In the genomic region with DNA sequence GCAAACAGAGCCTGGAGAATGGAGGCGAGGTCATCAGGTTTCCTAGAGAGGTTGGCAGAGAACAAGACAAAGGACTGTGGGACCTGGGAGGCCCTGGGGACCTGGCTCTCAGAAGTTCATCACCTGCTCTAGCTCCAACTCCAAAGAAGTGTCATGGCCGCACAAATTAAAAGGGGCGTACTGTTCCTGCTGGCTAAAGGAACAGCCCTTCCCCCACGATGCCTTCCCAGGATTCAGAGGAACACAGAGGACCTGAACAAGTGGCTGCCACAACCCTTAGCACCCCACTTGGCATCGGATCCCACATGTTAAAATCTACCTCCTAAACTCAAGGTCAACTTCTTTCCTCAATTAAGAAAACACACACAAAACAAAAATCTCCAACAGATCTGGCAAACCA, we compare ENCODE assay signal across 9 mouse cellular contexts. TPM values are rescaled to one million over a fixed set of nuclear protein-coding genes. Genes with fewer than 3 reads are reported as not detected.
DNase-seq lines count a peak whose midpoint lies in the region; ATAC-seq and TF ChIP-seq lines count a peak whose summit lies in the region.
"Had no signal": no experiment of that assay in that cellular context is flagged by ENCODE, and none has a peak within 500 bp of the region (broad histone marks: within the 10 kb centered on the region; RNA-seq: fewer than 3 reads in every experiment).

No protein-coding gene starts in this region.

- 76% methylated on average over 5 of the region's 5 CpGs for WGBS in embryonic facial prominence, embryonic 15.5 days
- 59% methylated on average over 5 of the region's 5 CpGs for WGBS in intestine, postnatal 0 days
- WGBS in olfactory bulb, adult 2 months = 78% methylated on average over 5 of the region's 5 CpGs

- H3K9me3 ChIP-seq in embryonic facial prominence, embryonic 15.5 days (replicated peaks) = no peaks in the 10 kb centered on the region
- H3K9me3 ChIP-seq in intestine, postnatal 0 days (ENCODE audit: control insufficient read depth) = no peaks in the 10 kb centered on the region

- 0 out of 2 replicates have a peak, but pooled peaks have one; percentile 13 for TF ChIP-seq POLR2A in olfactory bulb, adult 2 months (IDR thresholded peaks at IDR 0.05; ENCODE audit: insufficient read depth, low read depth, low read length)

- H3K27ac ChIP-seq in left cerebral cortex, adult 2 months = no peak overlapping the region
- peak overlapping the region; percentile 85 for H3K27ac ChIP-seq in embryonic facial prominence, embryonic 15.5 days (replicated peaks)
- peak overlapping the region; percentile 83 for H3K27ac ChIP-seq in intestine, postnatal 0 days (ENCODE audit: low read depth, low read length)
- H3K27ac ChIP-seq in olfactory bulb, adult 2 months (ENCODE audit: insufficient read depth, low read depth, low read length) = no peak overlapping the region

- peak overlapping the region; percentile 77 for H3K4me3 ChIP-seq in left cerebral cortex, adult 2 months
- peak overlapping the region; percentile 64 for H3K4me3 ChIP-seq in embryonic facial prominence, embryonic 15.5 days (replicated peaks)
- peak overlapping the region; percentile 49; the same call in 1 of the 2 replicates for H3K4me3 ChIP-seq in intestine, postnatal 0 days (ENCODE audit: low read depth, low read length)
- peak overlapping the region; percentile 53; the same call in 1 of the 2 replicates for H3K4me3 ChIP-seq in olfactory bulb, adult 2 months (ENCODE audit: insufficient read depth, low read depth, low read length)

- no peak for DNase-seq in left cerebral cortex, adult 2 months (ENCODE audit: extremely low spot score in 1 of 2, low spot score in 2 of 2)
- DNase-seq in left cerebral cortex, adult 11 months (ENCODE audit: low spot score) = no peak
- no peak for DNase-seq in gastrocnemius, postnatal 4 days (ENCODE audit: low spot score in 2 of 2)
- DNase-seq in right cerebral cortex, postnatal 25 days = no peak
- no peak for DNase-seq in adipocyte (ENCODE audit: low spot score)

- no peak overlapping the region; the same call in 1 of the 2 replicates for H3K9ac ChIP-seq in embryonic facial prominence, embryonic 15.5 days
- no peak overlapping the region for H3K9ac ChIP-seq in intestine, postnatal 0 days (ENCODE audit: low read depth, low read length)

- peak overlapping the region; percentile 91 for H3K4me2 ChIP-seq in embryonic facial prominence, embryonic 15.5 days (replicated peaks)
- peak overlapping the region; percentile 78 for H3K4me2 ChIP-seq in intestine, postnatal 0 days (replicated peaks; ENCODE audit: low read depth)

- H3K36me3 ChIP-seq in embryonic facial prominence, embryonic 15.5 days = no peaks in the 10 kb centered on the region
- no peaks in the 10 kb centered on the region; the same call in 1 of the 2 replicates for H3K36me3 ChIP-seq in intestine, postnatal 0 days (ENCODE audit: control insufficient read depth, insufficient read depth)

- intact Hi-C loops in left cerebral cortex, adult 2 months (cut with DNase I) = no loop called here

- H3K27me3 ChIP-seq in embryonic facial prominence, embryonic 15.5 days = no peaks in the 10 kb centered on the region
- no peaks in the 10 kb centered on the region for H3K27me3 ChIP-seq in intestine, postnatal 0 days (replicated peaks; ENCODE audit: control insufficient read depth, insufficient read depth, low read length)

- TF ChIP-seq CTCF in left cerebral cortex, adult 2 months (IDR thresholded peaks at IDR 0.05) = no peak
- TF ChIP-seq CTCF in intestine, postnatal 0 days (IDR thresholded peaks at IDR 0.05; ENCODE audit: low read depth) = no peak
- TF ChIP-seq CTCF in olfactory bulb, adult 2 months (IDR thresholded peaks at IDR 0.05; ENCODE audit: insufficient read depth, low read depth, low read length) = no peak

- ATAC-seq in embryonic facial prominence, embryonic 15.5 days (ENCODE audit: insufficient number of reproducible peaks, low FRiP score, low TSS enrichment, low read depth) = no peak
- peak; percentile 36 for ATAC-seq in intestine, postnatal 0 days
- ATAC-seq: inflammation-experienced regulatory T-cells, adult 6 months had no signal

- H3K4me1 ChIP-seq in embryonic facial prominence, embryonic 15.5 days = peaks cover 58% of the 10 kb centered on the region
- H3K4me1 ChIP-seq in intestine, postnatal 0 days (replicated peaks; ENCODE audit: control insufficient read depth, insufficient read depth, low read length) = peaks cover 8% of the 10 kb centered on the region; the same call in 1 of the 2 replicates
- peaks cover 51% of the 10 kb centered on the region for H3K4me1 ChIP-seq in olfactory bulb, adult 2 months (ENCODE audit: control insufficient read depth, insufficient read depth, low read length)

RNA-seq across cellular contexts. Expression of gene Pik3ip1, which starts 39.2 kb away (rescaled TPM):
- total RNA-seq in left cerebral cortex, adult 2 months (2021) = 10 to 100 TPM; 28.1 to 31.5 TPM
- polyA plus RNA-seq in embryonic facial prominence, embryonic 15.5 days (2015; fragmentation: Nextera tagmentation; extraction: Ambion mirVana) = 13.9 and 15.8 TPM in 2 replicates
- 6.5 and 6.8 TPM in 2 replicates for polyA plus RNA-seq in intestine, postnatal 0 days (2015; fragmentation: Nextera tagmentation; extraction: Ambion mirVana)
- not detected in 2 replicates for polyA plus RNA-seq in olfactory bulb, adult 2 months (2012; ENCODE audit: insufficient read depth, insufficient read length, low replicate concordance, missing spikeins)
- 10 to 100 TPM; 14.9 to 18.2 TPM for total RNA-seq in gastrocnemius, postnatal 4 days (2021)

RNA-seq across cellular contexts. Expression of gene Limk2, which starts 39.5 kb away (rescaled TPM):
- total RNA-seq in left cerebral cortex, adult 2 months (2021) = 100 to 1,000 TPM in 1 of 2 experiments, 10 to 100 TPM in 1; 97.5 to 109 TPM
- 100 and 103 TPM in 2 replicates for polyA plus RNA-seq in embryonic facial prominence, embryonic 15.5 days (2015; fragmentation: Nextera tagmentation; extraction: Ambion mirVana)
- 68.4 and 82.1 TPM in 2 replicates for polyA plus RNA-seq in intestine, postnatal 0 days (2015; fragmentation: Nextera tagmentation; extraction: Ambion mirVana)
- polyA plus RNA-seq in olfactory bulb, adult 2 months (2012; ENCODE audit: insufficient read depth, insufficient read length, low replicate concordance, missing spikeins) = not detected in 2 replicates
- total RNA-seq in gastrocnemius, postnatal 4 days (2021) = 10 to 100 TPM; 23.6 to 28.2 TPM

Comparison
In these comparisons a context has a peak if more than half of its experiments do, and no peak if none do; other contexts are left out.
1. H3K27ac ChIP-seq: peak in embryonic facial prominence, embryonic 15.5 days (single experiment) and intestine, postnatal 0 days (single experiment); none in left cerebral cortex, adult 2 months (single experiment) and olfactory bulb, adult 2 months (single experiment).
2. Peak in every context shown above with its lines, with median percentiles within 50 percentile points of each other: H3K4me3 ChIP-seq.